Mouse (Mus musculus): ENCODE data around the gene Tmem132b.
"Not testable (repeated sequence)": the region's sequence is repeated elsewhere in the genome, so short reads cannot be mapped to it uniquely, and the experiment has no call there.

The Tmem132b gene

DNA sequence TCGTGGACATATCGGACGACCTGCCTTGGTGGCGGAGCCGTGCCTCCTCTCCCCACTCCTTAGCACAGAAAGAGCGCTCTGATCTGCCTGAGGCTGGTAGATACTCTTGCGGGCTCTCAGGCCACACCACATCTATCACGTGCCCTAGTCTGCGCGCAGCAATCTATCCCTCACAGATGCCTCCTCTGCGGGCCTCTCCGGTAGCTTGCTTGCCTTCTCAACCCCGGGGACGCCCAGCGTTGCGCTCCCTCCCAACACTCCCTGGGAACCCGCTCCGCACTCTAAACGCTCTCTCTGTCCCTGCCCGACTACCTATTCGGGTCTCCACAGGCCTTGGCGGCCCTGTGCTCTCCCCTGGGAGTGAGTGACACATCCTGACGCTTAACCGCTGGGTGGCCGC is at the start of gene Tmem132b:
Gene Tmem132b (plus strand): TSS at position 141 of the 400 bp plus-strand sequence.
- no peak for DNase-seq (ENCODE audit: low read depth in 1 of 2, low spot score in 2 of 2)

DNA sequence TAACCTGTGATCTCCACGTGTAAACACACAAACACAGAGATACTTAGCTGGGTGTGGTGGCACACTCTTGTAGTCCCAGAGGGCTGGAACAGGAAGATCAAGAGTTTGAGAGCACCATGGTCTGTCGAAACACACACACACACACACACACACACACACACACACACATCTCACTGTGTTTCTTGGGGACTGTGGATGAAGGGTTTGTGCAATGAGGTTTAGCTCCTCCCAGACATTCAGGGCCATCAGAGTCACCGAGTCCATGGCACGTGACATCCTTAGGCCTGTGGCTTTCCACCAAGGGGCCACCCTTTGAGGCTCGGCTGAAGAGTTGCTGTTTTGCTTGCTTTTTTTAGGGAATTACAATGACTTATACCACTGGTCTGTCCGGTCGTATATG is 49.1 kb upstream of the Tmem132b start:
- no peak for DNase-seq (ENCODE audit: low read depth in 1 of 2, low spot score in 2 of 2)

DNA sequence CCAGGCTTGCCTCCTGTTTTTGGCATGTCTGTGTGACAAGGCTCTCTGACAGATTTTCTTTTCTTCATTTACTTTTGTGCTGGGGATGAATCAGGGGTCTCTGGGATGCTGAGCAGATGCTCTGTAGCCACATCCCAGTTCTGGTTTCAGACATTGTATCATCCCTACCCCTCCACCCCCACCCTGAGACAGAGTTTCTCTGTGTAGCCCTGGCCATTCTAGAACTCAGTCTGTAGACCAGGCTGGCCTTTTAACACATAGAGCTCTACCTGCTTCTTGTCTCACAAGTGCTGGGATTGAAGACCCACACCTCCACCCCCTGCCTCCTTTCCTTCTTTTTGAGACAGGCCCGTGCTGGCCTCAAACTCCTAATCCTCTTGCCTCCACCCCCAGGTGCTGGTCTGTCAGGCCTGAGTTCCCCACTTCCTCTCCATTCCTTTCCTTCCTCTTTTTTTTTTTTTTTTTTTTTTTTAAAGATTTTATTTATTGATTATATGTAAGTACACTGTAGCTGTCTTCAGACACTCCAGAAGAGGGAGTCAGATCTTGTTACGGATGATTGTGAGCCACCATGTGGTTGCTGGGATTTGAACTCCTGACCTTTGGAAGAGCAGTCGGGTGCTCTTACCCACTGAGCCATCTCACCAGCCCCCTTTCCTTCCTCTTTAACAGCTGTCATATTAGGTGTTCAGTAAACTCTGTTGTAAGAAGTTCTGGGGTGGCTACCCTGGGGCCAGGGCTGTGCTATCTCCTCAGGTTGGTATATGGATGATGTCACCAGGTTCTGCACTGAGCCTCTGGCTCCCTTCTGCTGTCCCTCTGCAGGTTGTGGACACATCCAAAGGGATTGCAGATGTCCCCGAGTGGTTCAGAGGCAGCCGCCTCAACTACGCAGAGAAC is 47.6 kb upstream of the Tmem132b start:
- DNase-seq (ENCODE audit: low read depth in 1 of 2, low spot score in 2 of 2): no peak

DNA sequence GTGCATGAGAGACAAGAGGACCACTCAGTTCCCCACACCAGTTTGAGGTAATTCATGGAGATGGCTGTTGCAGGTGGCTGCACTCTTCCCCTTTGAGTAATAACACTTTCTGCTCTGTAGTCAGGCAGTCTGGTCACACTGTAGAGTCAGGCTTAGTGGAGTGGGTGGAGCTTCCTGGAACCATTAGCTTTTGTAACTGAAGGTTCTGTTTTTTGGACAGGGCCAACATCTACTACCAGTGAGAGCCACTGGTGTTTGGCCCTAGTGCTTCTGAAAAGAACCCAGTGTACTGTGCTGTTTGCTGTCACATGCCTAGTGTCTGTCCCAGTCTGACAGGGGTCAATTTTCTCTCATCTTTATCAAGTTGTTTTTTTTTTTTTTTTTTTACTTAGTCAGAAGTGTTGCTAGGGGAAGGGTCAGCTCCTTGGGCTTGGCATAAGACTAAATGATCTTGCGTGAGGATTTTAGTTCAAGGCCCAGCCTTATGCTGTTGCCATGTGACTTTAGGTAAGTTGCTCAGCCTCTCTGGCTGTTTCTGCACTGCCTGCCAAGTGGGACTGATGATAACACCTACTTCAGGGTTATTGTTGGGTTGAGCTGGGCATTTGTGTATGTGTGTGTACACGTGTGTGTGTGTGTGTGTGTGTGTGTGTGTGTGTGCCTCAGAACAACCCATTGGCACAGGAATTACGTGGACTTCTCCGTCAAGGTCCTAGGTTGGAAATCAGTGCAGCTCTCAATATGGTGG is 46.4 kb upstream of the Tmem132b start:
- no peak for DNase-seq (ENCODE audit: low read depth in 1 of 2, low spot score in 2 of 2)

DNA sequence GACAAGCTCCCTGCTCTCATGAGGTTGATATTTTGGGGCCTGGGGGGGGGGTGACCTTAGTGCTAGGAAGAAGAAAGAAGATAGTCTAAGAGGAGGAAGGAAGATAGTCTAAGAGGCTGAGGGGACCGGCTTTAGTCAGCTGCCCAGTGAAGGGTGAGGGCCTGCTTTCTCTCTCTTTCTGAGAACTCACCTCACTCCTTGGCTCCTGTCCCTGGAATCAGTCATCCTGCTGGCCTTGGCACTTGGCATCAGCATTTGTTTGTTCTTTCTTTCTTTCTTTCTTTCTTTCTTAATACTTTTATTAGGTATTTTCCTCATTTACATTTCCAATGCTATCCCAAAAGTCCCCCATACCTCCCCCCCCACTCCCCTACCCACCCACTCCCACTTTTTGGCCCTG is 45.5 kb upstream of the Tmem132b start:
- DNase-seq (ENCODE audit: low read depth in 1 of 2, low spot score in 2 of 2): no peak

DNA sequence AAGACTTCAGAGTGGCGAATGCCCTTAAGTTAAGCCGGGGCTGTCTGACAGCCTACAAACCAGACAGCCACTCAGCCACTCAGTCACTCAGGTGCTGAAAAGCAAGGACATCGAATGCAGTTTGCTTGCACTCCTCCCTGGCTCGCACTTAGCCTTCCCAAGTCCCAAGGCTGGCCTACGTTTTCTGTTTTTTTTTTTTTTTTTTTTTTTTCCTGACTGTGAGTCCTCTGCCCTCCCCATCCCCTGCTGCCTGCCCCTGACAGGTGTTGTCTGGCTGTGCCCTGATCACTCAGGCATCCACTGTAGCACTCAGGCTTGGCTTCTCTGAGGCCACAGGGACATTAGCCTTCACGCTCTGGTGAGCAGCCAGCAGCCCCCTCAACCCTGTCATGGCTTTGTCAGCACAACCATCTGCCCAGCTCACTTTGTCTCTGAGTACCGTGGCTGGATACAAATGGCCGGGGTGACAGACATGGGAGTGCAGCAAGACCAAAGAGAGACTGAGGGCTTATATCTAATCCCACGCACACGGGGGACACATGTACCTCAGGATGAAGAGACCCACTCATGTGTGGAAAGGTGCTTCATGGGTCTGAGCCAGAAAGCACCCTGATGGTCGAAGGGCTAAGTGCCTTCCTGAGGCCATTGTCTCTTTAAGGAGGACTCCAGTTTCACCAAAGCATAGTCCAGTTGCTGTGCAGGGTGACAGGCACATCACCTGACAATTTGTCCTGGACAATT is 44.0 kb upstream of the Tmem132b start:
- no peak for DNase-seq (ENCODE audit: low read depth in 1 of 2, low spot score in 2 of 2)

DNA sequence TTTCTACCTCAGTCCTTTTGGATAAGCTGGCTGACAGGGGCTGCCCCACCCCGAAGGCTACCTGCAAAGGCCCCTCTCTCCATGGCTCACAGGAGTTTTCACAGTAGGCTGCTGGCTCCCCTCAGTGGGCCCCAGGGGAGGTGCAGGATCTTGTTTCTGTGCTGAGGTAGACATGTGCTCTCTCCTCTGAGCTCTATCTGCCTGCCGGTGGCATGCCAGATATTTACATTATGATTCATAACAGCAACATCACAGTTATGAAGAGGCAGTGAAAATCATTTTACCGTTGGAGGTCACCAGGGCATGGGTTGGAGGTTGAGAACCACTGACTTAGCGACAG is 43.5 kb upstream of the Tmem132b start:
- no peak for DNase-seq (ENCODE audit: low read depth in 1 of 2, low spot score in 2 of 2)

DNA sequence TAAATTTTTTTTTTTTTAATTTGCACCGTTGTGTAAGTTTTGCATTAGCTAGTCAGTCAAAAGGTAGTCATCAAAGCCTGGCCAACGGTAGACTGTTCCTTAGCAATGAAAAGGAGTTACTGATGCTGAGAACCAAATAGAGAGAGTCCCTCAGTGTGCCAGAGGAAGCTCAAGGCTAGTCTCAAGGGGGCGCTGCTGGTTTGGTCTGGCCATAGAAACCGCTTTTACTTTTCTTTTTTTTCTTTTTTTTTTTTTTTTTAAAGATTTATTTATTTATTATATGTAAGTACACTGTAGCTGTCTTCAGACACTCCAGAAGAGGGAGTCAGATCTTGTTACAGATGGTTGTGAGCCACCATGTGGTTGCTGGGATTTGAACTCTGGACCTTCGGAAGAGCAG is 42.6 kb upstream of the Tmem132b start:
- DNase-seq (ENCODE audit: low read depth in 1 of 2, low spot score in 2 of 2): not testable (repeated sequence)

DNA sequence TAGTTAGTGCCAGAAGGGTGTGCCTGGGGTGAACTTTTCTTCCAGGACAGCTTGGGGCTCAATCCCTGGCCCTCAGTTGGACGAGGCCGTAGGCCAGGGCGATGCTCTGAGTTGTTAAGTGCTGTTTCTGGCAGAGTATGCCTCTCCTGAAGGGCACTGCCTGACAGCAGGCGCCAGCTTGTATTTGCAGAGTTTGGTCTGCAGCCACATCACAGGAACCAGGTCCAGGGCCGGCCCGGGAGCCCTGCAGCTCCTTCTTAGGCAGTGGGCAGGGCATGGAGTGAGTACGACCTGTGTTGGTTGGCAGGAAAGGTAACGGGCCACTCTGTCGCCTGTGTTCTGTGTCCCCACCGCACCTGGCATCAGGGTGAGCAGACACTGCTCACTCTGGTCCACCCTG is 40.5 kb upstream of the Tmem132b start:
- no peak for DNase-seq (ENCODE audit: low read depth in 1 of 2, low spot score in 2 of 2)

DNA sequence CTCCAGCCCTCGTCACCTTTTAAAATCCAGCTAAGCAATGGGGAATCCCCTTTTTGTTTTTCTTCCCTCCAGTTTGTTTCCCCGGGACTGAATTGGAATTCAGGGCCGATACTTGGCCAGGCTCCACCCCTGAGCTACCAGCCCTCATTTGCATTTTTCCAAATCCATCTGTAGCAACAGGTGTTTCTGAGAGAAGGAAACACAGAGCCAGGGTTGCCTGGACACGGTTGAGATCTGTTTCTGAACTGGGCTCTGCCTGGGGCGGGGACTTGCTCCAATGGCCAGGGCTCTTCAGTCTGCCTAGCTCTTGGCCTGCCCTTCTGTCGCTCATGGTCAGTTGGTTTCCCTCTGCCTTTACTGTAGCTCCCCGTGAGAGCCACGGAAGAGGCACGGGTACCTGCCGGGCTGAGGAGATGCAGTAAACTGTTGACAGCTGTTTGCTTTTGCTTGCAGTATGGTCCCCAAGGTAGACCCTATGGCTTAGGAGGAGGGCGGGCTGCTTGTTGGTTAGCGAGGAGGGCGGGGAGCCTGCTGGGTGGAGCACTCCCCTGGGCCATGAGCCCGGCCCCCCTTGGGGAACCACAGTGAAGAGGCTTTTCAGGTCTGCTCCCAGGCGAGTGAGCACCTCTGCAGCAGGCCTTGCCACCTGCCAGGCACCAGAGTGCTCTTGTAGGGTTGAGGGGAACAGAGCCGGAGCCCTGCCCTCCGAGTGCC is 39.0 kb upstream of the Tmem132b start:
- DNase-seq (ENCODE audit: low read depth in 1 of 2, low spot score in 2 of 2): no peak

DNA sequence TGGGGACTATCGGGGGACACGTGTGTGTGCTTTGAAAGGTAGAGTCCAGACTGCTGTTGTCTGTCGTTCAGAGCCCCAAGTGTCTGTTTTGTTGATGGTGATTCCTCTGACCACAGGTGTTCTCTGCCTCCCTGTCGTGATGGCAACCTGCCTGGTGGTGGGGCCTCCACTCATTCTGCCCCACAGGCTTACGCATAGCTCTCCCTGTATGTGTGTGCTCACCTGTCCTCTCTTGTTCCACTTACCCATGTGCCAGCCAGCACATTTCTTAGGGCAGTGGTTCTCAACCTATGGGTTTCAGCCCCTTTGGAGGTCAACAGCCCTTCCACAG is 38.5 kb upstream of the Tmem132b start:
- DNase-seq (ENCODE audit: low read depth in 1 of 2, low spot score in 2 of 2): no peak

DNA sequence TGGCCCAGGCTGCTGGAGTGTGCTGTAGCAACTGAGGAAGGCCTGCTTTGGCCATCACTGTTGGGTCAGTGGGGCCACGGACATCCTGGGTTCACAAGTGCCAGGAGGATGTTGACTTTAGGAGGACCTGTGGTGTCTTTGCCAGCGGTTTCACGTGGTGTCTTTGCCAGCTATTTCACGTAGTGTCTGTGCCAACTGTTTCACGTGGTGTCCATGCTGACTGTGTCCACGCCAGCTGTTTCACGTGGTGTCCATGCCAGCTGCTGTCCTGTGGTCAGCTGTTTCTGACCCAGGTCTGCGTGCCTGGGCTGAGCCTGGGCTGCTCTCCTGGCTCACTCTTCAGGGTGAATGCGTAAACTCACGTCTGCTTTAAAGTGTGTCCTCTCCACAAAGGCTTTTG is 35.9 kb upstream of the Tmem132b start:
- DNase-seq (ENCODE audit: low read depth in 1 of 2, low spot score in 2 of 2): no peak

DNA sequence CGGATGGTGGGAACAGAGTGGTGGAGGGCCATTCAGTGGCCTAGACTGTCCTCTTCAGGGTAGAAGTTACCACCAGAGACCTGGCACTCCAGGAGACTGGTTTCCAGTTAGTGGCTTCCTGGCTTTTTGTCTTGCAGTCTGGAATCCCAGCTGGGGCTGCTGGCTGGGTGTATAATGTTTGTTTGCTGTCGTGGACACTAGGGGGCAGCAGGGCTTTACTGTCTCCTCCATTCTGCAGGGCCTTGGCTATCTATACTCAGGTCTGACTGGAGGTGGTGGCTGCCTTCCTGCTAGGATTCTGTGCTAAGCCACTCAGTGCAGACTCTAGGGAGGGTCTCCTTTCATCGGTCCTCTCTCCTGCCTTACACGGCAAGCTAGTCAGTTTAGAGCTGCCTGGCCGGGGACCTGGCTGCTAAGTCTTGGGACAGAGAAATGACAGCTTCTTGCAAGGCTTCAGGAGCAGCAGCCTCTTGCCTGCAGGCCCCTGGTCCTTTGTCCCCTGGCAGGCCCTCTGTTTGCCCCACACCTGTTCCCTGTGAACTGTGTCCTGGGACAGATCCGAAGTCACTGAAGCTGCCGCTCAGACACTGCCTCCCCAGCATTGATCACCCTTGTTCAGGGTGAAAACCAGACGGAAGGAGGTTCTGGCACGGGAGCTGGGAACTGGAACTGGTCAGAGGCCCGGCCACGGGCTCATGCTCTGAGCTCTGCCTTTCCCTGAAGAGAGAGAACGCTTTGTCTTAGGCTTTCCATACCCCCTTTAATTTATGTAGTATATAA is 33.6 kb upstream of the Tmem132b start:
- no peak for DNase-seq (ENCODE audit: low read depth in 1 of 2, low spot score in 2 of 2)

DNA sequence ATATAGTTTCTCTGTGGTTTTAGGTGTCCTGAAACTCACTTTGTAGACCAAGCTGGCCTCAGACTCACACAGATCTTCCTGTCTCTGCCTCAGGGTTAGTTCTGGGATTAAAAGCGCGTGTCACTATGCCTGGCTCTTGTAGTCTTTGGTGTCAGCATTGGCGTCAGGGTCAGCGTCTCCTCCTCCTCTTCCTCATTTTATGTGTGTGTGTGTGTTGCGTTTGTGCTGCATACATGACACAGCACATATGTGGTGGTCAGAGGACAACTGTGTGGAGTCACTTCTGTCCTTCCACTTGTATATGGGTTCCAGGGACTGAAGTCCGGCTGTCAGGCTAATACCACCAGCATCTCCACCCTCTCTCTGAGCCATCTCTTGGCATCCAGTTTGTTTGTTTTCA is 30.1 kb upstream of the Tmem132b start:
- no peak for DNase-seq (ENCODE audit: low read depth in 1 of 2, low spot score in 2 of 2)

DNA sequence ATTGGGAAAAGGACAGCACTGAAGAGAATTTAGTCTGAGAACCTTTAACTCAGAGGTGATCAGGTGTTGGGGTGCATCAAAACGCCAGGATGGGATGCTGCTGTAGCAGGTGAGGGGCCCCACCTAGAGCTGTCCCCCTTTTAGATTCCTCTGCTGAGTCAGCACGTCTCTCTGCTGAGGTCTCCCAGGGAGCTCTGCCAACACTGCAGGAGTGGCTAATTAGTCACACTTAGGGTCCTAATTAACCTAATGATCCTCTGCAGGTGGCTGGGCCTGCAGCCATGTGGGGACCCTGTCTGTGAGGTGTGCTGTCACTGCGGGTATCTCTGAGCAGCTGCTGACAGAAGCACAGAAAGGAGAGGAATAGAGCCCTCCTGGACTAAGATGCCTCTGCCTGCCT is 29.4 kb upstream of the Tmem132b start:
- DNase-seq (ENCODE audit: low read depth in 1 of 2, low spot score in 2 of 2): no peak

DNA sequence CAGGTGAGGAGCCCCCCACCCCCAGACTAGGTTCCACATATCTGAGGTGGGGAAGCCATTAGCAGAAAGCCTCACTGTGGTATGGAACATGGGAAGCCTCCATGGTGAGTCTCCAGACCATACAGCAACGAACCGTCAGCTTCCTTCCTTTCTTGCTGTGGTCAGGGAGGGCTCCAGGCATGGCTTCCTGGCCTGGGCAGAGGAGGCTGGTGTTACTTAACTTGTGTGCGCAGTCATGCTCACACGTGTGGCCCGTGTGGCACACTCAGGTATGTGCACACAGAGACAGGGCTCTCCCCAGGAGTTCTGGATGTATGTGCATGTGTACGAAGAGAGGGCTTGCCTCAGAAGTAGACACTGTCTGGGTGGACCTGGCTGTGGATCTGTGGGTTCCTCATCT is 27.9 kb upstream of the Tmem132b start:
- no peak for DNase-seq (ENCODE audit: low read depth in 1 of 2, low spot score in 2 of 2)

DNA sequence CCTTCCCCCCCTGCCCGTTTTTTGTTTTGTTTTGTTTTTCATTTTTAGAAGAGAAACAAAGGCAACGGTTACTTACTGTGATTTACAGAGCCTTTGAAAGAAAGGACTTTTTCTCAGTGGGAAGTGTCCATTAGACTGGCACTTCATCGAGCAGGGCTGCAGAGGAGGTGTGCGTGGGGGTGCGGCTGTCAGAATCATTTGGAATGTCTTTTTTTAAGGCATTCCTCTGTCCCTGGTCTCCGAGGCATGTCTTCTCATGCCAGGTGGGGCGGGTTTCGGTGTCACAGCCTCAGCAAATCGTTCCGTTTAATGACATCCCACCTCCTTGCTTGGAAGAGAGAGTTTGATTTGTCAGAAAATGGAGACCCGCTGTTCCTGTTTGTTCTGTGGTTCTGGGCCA is 26.9 kb upstream of the Tmem132b start:
- no peak for DNase-seq (ENCODE audit: low read depth in 1 of 2, low spot score in 2 of 2)

DNA sequence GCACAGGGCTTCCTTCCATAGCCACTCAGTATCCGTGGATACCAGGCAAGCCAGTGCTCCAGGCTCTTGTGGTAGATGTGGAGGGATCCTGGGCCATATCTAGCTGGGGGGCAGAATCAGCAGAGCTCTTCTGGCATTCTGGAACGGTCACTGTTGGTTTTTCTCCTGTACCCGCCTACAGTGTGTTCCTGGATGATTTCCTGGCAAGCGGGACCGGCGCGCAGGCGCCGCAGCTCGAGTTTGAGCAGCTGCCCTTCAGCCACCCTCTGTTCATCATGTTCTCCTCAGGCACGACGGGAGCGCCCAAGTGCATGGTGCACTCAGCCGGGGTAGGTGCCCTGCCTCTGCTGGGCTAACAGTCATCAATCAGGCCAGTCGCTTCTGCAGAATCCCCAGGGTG is 25.6 kb upstream of the Tmem132b start:
- DNase-seq (ENCODE audit: low read depth in 1 of 2, low spot score in 2 of 2): no peak

DNA sequence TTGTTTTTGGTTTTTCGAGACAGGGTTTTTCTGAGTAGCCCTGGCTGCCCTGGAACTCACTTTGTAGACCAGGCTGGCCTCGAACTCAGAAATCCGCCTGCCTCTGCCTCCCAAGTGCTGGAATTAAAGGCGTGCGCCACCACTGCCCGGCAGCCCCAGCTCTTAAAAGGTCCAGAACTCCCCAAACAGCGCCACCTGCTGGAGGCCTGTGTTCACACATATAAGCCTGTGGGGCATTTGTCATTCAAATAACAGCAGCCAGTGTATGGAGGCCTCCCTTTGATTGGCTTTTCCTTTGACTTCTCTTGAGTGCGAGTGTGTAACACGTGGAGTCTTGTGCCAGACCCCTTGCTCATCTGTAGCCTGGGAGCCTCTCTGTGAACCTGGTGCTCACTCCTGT is 24.0 kb upstream of the Tmem132b start:
- no peak for DNase-seq (ENCODE audit: low read depth in 1 of 2, low spot score in 2 of 2)

DNA sequence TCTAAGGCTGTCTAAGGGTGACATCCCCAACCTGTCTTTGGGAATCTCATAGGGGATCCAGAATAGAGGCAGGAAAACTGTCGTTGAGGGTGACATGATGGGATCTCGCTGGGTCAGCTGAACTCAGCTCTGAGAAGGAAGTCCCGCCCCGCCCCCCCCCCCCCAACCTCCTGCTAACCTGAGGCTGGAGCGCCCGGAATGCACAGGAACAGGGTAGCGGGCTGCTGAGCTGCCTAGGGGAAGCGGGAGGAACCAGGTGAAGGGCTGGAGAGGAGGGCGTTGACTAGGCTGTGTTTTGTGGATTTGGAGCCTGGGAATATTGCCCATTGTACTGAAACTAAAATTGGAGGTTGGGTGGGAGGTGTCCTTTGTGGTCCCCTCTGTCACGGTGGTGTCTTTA is 23.6 kb upstream of the Tmem132b start:
- DNase-seq (ENCODE audit: low read depth in 1 of 2, low spot score in 2 of 2): no peak

DNA sequence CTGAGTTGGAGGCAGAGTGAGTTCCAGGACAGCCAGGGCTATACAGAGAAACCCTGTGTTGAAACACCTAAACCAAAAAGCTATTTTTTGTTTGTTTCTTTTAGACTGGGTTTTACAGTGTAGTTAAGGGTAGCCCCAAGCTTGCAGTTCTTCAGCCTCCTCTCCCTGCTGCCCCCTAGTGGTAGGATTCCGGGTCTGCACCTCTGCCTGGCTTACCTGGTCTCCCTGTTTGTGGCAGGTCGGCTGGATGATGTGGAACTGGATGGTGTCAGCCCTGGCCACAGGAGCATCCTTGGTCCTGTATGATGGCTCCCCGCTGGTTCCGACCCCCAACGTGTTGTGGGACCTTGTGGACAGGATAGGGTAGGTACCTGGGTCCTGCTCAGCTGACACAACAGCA is 22.0 kb upstream of the Tmem132b start:
- DNase-seq (ENCODE audit: low read depth in 1 of 2, low spot score in 2 of 2): peak in 1 of 2 experiments; percentile 30
